Mouse (Mus musculus) embryonic facial prominence, embryonic 13.5 days (tissue): Measurements from ENCODE around the gene Irf2bp1. TPM values are rescaled to one million over a fixed set of nuclear protein-coding genes. Genes with fewer than 3 reads are reported as not detected.

Experiments
- ATAC-seq: fragments of 200-750 bp; cut with Nextera tagmentation; 2 replicates; pipeline ENCODE4 v1.8.0; 2017; ENCODE audit warnings: low read depth; ENCODE audit not compliant: insufficient number of reproducible peaks, insufficient read depth, low FRiP score, low TSS enrichment
- H3K27ac ChIP-seq: fragments of 300-500 bp; sonication (generic); 2 replicates; pipeline ENCODE4 v1.5.1; 2015; ENCODE audit warnings: moderate library complexity, mild to moderate bottlenecking, inconsistent platforms
- H3K27me3 ChIP-seq: fragments of 300-500 bp; sonication (generic); 2 replicates; pipeline ENCODE4 v1.6.1; 2015; ENCODE audit warnings: mild to moderate bottlenecking, inconsistent platforms
- H3K36me3 ChIP-seq: fragments of 300-500 bp; sonication (generic); 2 replicates; pipeline ENCODE4 v1.6.1; 2015; ENCODE audit warnings: mild to moderate bottlenecking, inconsistent platforms
- H3K4me1 ChIP-seq: fragments of 300-500 bp; sonication (generic); 2 replicates; pipeline ENCODE4 v1.6.1; 2015; ENCODE audit warnings: inconsistent platforms
- H3K4me2 ChIP-seq: fragments of 300-500 bp; sonication (generic); 2 replicates; pipeline ENCODE4 v1.6.1; 2015; ENCODE audit warnings: moderate library complexity, mild to moderate bottlenecking, inconsistent platforms
- H3K4me3 ChIP-seq: fragments of 300-500 bp; sonication (generic); 2 replicates; pipeline ENCODE4 v1.5.1; 2015; ENCODE audit warnings: mild to moderate bottlenecking, inconsistent platforms
- H3K9ac ChIP-seq: fragments of 300-500 bp; sonication (generic); 2 replicates; pipeline ENCODE4 v1.6.1; 2015; ENCODE audit warnings: mild to moderate bottlenecking, inconsistent platforms
- H3K9me3 ChIP-seq: fragments of 300-500 bp; sonication (generic); 2 replicates; pipeline ENCODE4 v1.6.1; 2016; ENCODE audit warnings: inconsistent platforms
- WGBS: fragments of 180-500 bp; shearing (Covaris S2); methylation state at CpG from one replicate; pipeline ENCODE4 v1.1.7; 2015; ENCODE audit warnings: mixed read lengths; 5-methylcytosine and 5-hydroxymethylcytosine counted together
- polyA plus RNA-seq: library from polyadenylated mRNA; unstranded; fragments of >200 nt; fragmentation: Nextera tagmentation; extraction: Ambion mirVana; gene quantifications from 2 replicates; pipeline ENCODE4 v1.2.1, GENCODE M21; 2015

Gene Irf2bp1
- polyA plus RNA-seq, 1 experiment from 2014 or later, result 33.2 TPM

DNA sequence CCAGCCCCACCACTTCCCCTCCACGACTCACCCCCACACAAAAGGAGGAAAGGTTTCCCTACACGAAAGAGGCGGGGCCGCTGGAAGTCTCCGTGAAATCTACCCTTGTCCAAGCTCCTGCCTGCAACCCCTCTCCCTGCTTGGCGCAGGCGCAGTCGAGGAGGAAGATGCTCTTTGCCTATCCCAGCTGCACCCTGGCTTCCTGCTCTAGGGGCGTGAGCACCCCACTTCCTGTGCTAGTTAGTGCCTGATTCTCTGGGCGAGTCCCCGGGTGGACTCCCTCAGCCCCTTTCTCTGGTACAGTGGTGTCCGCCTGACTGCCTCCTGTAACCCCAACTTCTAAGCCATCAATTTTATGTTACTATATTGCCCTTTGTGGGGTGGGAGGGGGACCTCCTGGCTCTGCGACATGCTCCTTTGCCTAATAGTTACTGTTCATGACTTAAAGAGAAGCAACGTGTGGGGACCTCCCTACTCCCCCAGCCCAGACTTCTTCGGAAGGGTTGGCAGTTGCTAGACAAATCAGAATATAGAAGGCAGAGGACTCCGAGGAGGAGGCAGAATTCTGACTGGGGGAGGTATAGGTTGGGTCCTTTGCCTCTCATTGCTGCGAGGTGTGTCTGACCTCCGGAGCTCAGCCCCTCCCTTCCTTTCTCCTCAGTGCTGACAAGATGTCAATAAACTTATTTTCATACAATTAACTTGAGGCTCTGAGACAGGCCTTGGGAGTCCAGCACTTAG, 2.6 kb upstream of the Irf2bp1 start:
- WGBS, result 37% methylated on average over 18 of the region's 18 CpGs
- Histone ChIP-seq H3K4me1 (peaks cover 41% of the 10 kb centered on the region), H3K9me3 (no peaks in the 10 kb centered on the region), H3K4me2 (peak overlapping the region; percentile 61), H3K4me3 (peak overlapping the region; percentile 38), H3K36me3 (peaks cover 30% of the 10 kb centered on the region), H3K27me3 (no peaks in the 10 kb centered on the region), H3K27ac (peak overlapping the region; percentile 83), H3K9ac (peak overlapping the region; percentile 66)
- ATAC-seq, result no peak

- H3K27ac ChIP-seq, result peak overlapping the region; percentile 83
- no peak overlapping the region for H3K4me3 ChIP-seq
- WGBS, result 71% methylated on average over 3 of the region's 3 CpGs
Measured at GRCm38 (mm10) chr7:19001807-19002085, 2.1 kb upstream of the Irf2bp1 start.

GRCm38 (mm10) chr7:19002115-19002514, 1.7 kb upstream of the Irf2bp1 start:
- no peak for ATAC-seq
- peak overlapping the region; percentile 67 for H3K4me2 ChIP-seq
- peaks cover 49% of the 10 kb centered on the region for H3K4me1 ChIP-seq
- peak overlapping the region; percentile 67 for H3K9ac ChIP-seq
- H3K9me3 ChIP-seq, result no peaks in the 10 kb centered on the region
- H3K4me3 ChIP-seq, result peak overlapping the region; percentile 41
- peaks cover 30% of the 10 kb centered on the region for H3K36me3 ChIP-seq
- 40% methylated on average over 4 of the region's 4 CpGs for WGBS
- H3K27me3 ChIP-seq, result no peaks in the 10 kb centered on the region
- peak overlapping the region; percentile 83 for H3K27ac ChIP-seq

More at GRCm38 (mm10) chr7:19001807-19002085, 2.1 kb upstream of the Irf2bp1 start:
- Histone ChIP-seq H3K9ac (no peak overlapping the region), H3K4me2 (peak overlapping the region; percentile 61), H3K9me3 (no peaks in the 10 kb centered on the region), H3K4me1 (peaks cover 45% of the 10 kb centered on the region), H3K36me3 (peaks cover 27% of the 10 kb centered on the region), H3K27me3 (no peaks in the 10 kb centered on the region)
- no peak for ATAC-seq

DNA sequence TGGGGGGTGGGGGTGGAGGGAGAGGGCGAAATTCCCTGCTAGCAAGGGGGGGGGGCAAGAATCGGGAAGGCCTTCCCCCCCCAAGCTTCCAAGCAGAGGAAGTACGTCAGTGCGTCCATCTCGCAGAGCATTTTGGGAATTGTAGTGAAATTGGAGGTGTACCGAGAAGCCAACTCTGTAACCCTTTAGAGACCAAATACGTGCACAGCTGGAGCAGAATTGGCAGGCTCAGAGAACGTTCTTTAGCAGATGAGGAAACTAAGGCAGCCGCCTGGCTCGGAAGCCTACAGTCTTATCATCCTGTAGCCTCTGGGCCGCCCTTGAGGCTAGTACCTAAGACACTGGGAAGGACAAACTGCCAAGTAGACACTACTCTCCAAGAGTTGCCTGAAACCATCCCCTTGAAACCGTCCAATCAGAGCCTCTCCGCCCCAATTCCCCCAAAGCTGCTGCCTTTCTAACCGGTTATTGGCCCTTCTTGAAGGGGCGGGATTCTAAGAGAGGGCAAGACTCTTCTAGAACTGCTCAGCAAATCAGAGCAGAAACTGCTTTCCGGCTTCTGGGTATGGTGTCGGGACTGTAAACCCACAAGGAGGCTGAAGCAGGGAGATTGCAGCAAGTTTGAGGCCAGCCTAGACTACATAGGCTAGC, 871 bp upstream of the Irf2bp1 start:
- Histone ChIP-seq H3K9ac (peak overlapping the region; percentile 67), H3K4me3 (peak overlapping the region; percentile 41), H3K36me3 (peaks cover 30% of the 10 kb centered on the region), H3K27ac (peak overlapping the region; percentile 83), H3K9me3 (no peaks in the 10 kb centered on the region), H3K4me2 (peak overlapping the region; percentile 67), H3K4me1 (peaks cover 54% of the 10 kb centered on the region), H3K27me3 (no peaks in the 10 kb centered on the region)
- peak; percentile 22; the same call in 1 of the 2 replicates for ATAC-seq
- 1% methylated on average over 17 of the region's 17 CpGs for whole genome bisulfite sequencing

GRCm38 (mm10) chr7:19004631-19005079, 811 bp downstream of the Irf2bp1 start:
- ATAC-seq, result no peak
- Histone ChIP-seq H3K36me3 (peaks cover 33% of the 10 kb centered on the region), H3K4me2 (peak overlapping the region; percentile 99), H3K27ac (peak overlapping the region; percentile 95), H3K4me3 (peak overlapping the region; percentile 88), H3K9ac (peak overlapping the region; percentile 97), H3K4me1 (peaks cover 54% of the 10 kb centered on the region), H3K27me3 (no peaks in the 10 kb centered on the region), H3K9me3 (no peaks in the 10 kb centered on the region)
- 4% methylated on average over 34 of the region's 34 CpGs for WGBS

GRCm38 (mm10) chr7:19005417-19006121, 1.7 kb downstream of the Irf2bp1 start:
- H3K4me2 ChIP-seq, result peak overlapping the region; percentile 99
- H3K9me3 ChIP-seq, result no peaks in the 10 kb centered on the region
- ATAC-seq, result no peak
- H3K36me3 ChIP-seq, result peaks cover 32% of the 10 kb centered on the region
- H3K27me3 ChIP-seq, result no peaks in the 10 kb centered on the region
- H3K9ac ChIP-seq, result peak overlapping the region; percentile 97
- H3K27ac ChIP-seq, result no peak overlapping the region
- peak overlapping the region; percentile 88 for H3K4me3 ChIP-seq
- 79% methylated on average over 34 of the region's 34 CpGs for WGBS
- H3K4me1 ChIP-seq, result peaks cover 49% of the 10 kb centered on the region

- peaks cover 30% of the 10 kb centered on the region for H3K36me3 ChIP-seq
- H3K27me3 ChIP-seq, result no peaks in the 10 kb centered on the region
- H3K27ac ChIP-seq, result no peak overlapping the region
- peak overlapping the region; percentile 88 for H3K4me3 ChIP-seq
- WGBS, result 7% methylated on average over 12 of the region's 12 CpGs
- ATAC-seq, result no peak
- H3K9ac ChIP-seq, result no peak overlapping the region
- H3K9me3 ChIP-seq, result no peaks in the 10 kb centered on the region
- H3K4me2 ChIP-seq, result peak overlapping the region; percentile 99
- peaks cover 44% of the 10 kb centered on the region for H3K4me1 ChIP-seq
Measured at GRCm38 (mm10) chr7:19006476-19006875, 2.6 kb downstream of the Irf2bp1 start.

GRCm38 (mm10) chr7:19007026-19007977, 3.5 kb downstream of the Irf2bp1 start:
- Histone ChIP-seq H3K4me1 (peaks cover 44% of the 10 kb centered on the region), H3K9ac (no peak overlapping the region), H3K9me3 (no peaks in the 10 kb centered on the region), H3K4me2 (peak overlapping the region; percentile 99; the same call in 1 of the 2 replicates), H3K27ac (no peak overlapping the region), H3K27me3 (no peaks in the 10 kb centered on the region), H3K36me3 (peaks cover 30% of the 10 kb centered on the region), H3K4me3 (no peak overlapping the region; the same call in 1 of the 2 replicates)
- no peak for ATAC-seq
- WGBS, result 82% methylated on average over 13 of the region's 13 CpGs

GRCm38 (mm10) chr7:19010581-19010980, 6.7 kb downstream of the Irf2bp1 start:
- H3K4me1 ChIP-seq, result peaks cover 32% of the 10 kb centered on the region
- 72% methylated on average over 7 of the region's 7 CpGs for WGBS
- H3K36me3 ChIP-seq, result peaks cover 23% of the 10 kb centered on the region
- H3K4me2 ChIP-seq, result no peak overlapping the region
- H3K9me3 ChIP-seq, result no peaks in the 10 kb centered on the region
- no peak overlapping the region for H3K27ac ChIP-seq
- no peaks in the 10 kb centered on the region for H3K27me3 ChIP-seq
- no peak overlapping the region for H3K9ac ChIP-seq
- no peak for ATAC-seq
- no peak overlapping the region for H3K4me3 ChIP-seq

DNA sequence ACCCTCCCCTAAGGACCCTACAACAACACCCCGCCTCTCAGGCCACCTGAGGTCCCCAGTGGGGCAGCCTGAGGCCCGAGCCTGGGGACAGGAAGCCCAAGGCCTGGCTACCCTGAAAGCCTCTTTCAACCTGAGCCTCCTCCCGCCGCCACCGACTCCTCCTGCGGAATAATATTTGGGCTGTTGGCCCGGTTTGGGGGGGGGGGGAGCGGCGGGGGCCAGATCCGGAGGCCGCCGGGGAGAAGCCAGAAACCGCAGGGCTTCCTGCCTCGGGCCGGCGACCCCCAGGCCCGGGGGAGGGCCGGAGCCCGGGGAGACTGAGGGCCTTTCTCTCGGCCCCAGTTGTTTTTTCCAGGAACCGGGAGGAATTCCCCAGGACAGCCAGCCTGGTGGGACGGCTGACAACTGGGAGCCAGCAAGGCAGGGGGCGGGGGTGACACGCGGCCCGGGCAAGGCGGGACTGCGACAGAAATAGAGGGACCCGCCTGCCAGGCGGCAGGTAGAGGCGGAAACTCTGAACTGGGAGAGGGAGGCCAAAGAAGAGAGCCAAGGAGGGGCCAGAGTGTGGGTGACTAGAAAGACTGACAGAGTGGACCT, 8.3 kb downstream of the Irf2bp1 start:
- Histone ChIP-seq H3K4me3 (peak overlapping the region; percentile 43), H3K27me3 (no peaks in the 10 kb centered on the region), H3K27ac (peak overlapping the region; percentile 73), H3K9me3 (no peaks in the 10 kb centered on the region), H3K4me2 (peak overlapping the region; percentile 69), H3K4me1 (peaks cover 18% of the 10 kb centered on the region), H3K9ac (peak overlapping the region; percentile 75), H3K36me3 (peaks cover 11% of the 10 kb centered on the region)
- ATAC-seq, result peak; percentile 2; the same call in 1 of the 2 replicates
- WGBS, result 1% methylated on average over 31 of the region's 31 CpGs
